Mouse (Mus musculus) heart, adult 2 months (tissue): ENCODE results near the gene Aen.

Experiments used
- CTCF ChIP-seq: fragments of 200-600 bp; IDR thresholded peaks from 2 replicates; pipeline ENCODE4 v1.8.1; 2022; ENCODE audit warnings: antibody characterized with exemption, mild to moderate bottlenecking, moderate library complexity
- POLR2A ChIP-seq: fragments of 200-500 bp; IDR thresholded peaks from 2 replicates; pipeline ENCODE4 v1.6.1; 2011; ENCODE audit warnings: mild to moderate bottlenecking, low read depth, low read length, control low read depth; ENCODE audit not compliant: insufficient read depth

- TF ChIP-seq POLR2A = no peak
- TF ChIP-seq CTCF = no peak
Observed at GRCm38 (mm10) chr7:78911209-78911608, 15.6 kb downstream of the Aen start.
